Mouse (Mus musculus) CD4-positive, CD25-positive, alpha-beta regulatory T cell, adult 4 months (primary cell): ENCODE results near the gene Tmsb15a. TPM values are rescaled to one million over a fixed set of nuclear protein-coding genes. Genes with fewer than 3 reads are reported as not detected.
"Not testable (repeated sequence)": the region's sequence is repeated elsewhere in the genome, so short reads cannot be mapped to it uniquely, and the experiment has no call there.

ENCODE experiments used
- ATAC-seq: one replicate; pipeline ENCODE4 v1.8.0; 2017
- polyA plus RNA-seq, 2 experiments: library from polyadenylated mRNA; unstranded; fragments of 100-300 nt; shearing (Covaris generic); gene quantifications; one replicate each; pipeline ENCODE4 v1.2.1; 2017

Tmsb15a gene
- polyA plus RNA-seq = not detected

DNA sequence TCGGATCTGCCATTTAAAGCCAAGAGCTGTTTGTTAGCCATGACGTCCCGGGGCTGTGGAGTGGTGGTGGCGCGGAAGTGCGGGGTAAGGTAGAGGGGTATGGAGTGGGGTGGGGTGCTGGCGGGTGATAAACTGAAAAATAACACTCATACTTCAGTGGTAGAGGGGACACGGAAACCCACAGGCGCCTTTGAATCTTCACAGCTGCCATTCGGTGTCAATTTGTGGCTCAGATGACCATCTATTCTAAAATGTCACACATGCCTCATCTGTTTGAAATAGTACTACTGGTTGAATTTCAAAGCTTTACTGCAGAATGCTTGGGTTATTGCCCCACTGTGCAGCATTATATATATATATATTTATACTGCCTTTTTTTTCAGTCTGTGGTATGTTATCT is at the start of gene Tmsb15a:
TSS of gene Tmsb15a (minus strand) at position 101 of the 400 bp plus-strand sequence.
- no peak for ATAC-seq

DNA sequence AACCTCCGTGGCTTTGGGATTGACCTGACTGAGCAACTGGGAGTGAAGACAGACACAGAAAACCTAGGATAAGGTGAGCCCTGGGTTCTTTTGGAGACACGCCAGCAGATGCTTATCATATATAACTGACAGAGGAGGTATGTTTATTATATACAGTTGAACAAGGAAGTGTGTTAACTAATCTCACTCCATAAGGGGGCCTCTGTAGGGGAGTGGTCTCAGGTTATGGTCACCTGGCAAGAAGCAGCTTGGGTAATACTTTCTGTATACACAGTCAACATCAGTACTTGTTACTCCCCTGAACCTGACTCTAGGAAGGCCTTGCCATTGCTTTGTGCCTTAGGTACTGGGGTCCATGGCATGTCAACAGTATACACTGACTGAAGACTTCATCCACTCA is 43.5 kb upstream of the Tmsb15a start:
- ATAC-seq = no peak

DNA sequence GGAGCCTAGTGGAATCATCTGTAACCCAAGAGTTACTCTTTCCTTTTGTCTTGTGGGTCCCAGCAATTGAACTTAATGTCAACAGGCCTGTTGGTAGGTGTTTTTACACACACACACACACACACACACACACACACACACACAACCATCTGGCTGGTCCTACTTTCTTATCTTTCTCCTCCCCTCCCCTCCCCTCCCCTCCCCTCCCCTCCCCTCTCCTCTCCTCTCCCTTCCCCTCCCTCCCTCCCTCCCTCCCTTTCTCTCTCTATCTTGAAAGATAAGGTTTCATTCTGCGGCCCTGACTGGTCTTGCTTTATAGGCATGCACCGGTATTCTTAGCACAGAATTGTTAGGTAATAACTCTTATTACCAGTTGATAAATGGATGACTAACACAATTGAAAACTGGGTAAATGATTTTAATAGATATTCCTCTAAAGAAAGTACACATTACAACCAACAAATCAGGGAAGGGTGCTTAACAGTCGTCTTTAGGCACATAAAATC is 43.0 kb upstream of the Tmsb15a start:
- ATAC-seq = no peak

DNA sequence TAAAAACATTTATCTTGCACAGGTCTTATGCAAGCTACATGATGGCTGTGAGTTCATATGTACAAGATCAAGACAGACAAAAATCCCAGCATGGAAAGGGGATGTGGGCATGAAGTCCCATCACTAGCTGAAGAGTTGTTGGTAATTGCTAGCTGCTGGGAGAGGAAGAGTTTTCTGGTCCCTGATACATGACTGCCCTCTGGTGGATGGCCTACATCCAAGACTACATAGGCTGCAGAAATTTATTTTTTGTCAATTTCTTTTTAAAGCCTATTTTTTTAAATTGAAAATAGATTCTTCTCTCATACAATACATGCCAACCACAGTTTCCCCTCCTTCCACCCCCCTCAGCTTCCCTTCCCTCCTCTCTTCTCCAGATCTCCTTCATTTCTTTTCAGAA is 36.6 kb upstream of the Tmsb15a start:
- ATAC-seq = peak; percentile 58

DNA sequence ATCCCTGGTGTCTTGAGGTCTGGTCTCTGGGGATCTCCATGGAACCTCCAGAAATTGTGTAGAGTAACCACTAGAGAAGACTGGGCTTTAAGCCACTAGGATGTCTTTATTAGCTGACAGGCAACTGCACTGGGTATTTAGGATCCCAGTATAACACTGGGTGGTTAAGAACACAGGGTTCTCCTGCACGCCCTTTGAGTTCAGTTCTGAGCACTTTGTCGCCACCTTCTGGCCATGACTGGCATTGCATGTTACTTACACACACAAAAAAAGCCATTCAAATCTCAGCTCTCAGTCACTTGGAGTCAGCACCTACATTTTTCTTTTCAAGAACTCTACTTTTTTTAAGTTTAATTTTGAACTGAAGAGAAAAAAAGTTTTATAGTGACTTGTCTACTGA is 27.8 kb upstream of the Tmsb15a start:
- peak; percentile 87 for ATAC-seq

DNA sequence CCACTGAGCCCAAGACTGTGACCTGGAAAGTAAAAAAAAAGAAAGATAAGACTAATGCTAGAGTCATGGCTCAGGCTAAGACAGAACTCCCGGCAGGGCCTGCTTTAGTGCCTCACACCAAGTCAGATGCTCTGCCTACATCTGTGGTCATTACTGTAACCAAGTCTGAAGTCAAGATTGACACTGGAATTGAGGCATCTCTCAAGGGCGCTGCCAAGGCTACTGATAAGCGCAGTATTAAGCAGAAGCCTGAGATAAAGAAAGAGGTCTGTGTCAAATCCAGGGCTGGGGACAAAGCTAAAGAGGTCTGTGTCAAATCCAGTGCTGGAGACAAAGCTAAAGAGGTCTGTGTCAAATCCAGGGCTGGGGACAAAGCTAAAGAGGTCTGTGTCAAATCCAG is 20.3 kb upstream of the Tmsb15a start:
- not testable (repeated sequence) for ATAC-seq

DNA sequence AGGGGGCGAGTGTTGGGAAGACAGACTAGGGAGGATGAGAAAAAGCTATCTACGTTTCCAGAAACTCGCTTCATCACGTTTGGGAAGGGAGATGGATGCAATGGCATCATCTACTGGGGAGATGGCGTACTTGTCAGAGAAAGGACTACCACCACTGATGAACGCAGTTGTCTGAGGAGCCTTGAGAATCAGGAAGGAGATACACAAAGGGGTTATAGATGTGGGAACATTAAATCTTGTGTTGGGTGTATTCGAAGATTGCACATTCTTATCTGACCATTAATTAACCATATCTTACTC is 17.9 kb upstream of the Tmsb15a start:
- ATAC-seq = no peak

DNA sequence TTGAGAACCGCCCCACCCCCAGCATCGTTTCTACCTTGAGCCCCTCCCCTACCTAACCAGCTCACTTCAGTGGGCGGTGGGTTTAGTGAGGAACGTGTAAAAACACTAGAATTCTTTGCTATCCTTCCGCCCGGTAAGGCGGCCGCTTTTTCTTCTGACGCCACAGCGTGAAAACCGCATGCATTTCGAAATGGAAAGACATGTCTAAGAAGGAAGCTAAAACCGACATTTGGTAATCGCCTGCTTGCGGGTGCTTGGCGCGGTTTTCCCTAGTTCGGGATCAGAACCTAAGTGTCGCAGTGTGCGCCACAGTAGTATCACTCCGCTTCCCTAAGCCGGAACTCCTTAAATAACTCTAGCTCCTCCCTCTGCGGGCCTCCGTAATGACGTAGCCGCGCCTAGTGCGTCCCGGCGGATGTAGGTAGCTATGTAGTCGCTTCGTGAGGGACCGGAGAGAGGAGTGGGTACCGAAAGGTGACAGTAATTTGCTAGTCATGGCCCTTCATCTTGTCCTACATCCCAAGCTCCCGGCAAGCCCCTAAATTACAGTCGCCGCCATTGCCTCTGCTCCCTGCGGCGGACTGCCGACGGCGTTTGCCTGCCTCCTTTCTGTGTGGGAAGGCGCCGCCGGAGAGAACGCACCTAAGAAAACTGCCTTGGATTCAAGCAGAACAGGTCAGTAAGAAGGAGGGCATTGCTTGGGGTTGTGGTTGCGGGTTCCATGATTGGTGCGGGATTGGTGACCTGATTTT is 17.4 kb upstream of the Tmsb15a start, which contains the start of the genes Armcx5 and Gprasp1:
TSS of gene Armcx5 (plus strand) at position 430 of the 752 bp plus-strand sequence.
TSS of gene Gprasp1 (plus strand) at position 430 of the 752 bp plus-strand sequence.
- peak; percentile 98 for ATAC-seq

DNA sequence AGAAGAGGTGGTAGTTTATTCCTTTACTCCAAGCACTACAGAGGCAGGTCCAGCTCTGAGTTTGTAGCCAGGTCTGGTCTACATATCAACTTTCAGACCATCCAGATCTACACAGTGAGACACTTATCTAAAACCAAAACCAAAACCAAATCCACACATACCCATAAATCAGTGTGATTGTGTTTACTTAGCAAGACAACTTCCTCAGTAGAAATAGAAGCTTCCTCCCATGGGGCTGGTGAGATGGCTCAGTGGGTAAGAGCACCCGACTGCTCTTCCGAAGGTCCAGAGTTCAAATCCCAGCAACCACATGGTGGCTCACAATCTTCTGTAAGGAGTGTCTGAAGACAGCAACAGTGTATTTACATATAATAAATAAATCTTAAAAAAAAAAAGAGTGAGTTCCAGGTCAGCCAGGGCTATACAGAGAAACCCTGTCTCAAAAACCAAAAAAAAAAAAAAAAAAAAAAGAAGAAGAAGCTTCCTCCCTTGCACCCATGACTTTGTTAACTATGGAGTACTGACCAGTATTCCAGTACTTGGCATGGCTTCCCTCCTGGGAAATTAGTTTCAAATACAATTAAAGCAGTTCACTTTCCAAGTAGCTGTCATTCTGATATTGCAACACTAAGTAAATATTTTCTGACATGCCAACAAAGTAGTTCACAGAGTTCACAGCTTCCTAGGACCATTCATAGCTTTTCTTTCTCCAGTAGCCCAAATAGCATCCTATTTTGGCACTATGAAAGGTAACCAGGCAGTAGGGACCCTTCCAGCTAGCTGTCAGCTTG is 13.9 kb upstream of the Tmsb15a start:
- ATAC-seq = no peak

DNA sequence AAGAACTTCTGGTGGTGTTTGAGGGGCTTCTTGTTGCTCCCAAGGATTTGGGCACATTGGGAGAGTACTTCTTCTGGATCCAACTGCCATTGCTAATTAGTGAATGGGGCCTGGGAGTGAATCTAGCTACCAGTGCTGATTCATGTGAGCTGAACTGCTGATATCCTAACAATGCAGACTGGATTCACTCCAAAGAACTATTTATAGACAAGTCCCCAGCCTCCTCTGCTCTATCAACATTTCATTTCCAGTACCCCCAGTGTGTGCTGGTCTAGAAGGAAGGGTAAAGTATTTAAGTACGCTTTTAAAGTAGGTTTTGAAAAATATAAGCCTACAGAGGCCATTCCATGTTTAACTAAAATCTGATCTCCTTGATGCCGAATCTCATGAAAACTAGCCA is 12.2 kb downstream of the Tmsb15a start:
- no peak for ATAC-seq

DNA sequence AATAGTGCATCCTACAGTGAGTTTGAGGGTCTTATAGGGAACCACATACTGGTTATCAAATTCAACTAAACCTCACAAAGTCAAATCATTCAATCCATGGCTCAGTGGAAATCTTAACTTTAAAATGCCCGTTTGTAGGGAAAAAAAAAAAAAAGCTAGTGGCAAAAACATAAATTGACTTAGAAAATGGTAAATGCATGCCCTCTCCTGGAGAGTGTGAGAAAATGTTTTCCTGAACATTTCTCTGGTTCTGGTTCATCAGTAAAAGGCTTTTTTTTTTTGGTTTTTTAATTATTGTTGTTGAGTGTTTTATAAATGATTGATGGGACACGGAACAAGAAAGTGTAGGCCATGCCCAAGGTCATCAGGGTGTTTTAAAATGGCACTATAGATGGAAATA is 20.7 kb downstream of the Tmsb15a start:
- no peak for ATAC-seq

DNA sequence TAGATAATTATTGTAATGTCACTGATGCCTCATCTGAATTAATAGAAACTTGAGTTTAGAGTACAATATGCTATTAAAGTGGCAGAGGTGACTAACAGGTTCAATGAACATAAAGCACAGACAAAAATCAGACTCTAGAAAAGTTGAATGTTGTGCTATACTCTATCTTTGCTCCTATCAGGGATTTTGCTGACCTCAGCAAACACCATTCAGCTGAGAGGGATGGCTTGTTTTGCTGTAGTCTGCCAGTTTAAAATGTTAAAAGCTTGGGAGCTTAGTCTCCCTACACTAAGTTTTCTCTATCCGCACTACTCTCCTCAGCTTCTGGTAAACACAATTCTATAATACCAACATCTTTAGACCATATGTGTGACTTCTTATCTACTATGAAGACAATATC is 21.9 kb downstream of the Tmsb15a start:
- ATAC-seq = no peak

DNA sequence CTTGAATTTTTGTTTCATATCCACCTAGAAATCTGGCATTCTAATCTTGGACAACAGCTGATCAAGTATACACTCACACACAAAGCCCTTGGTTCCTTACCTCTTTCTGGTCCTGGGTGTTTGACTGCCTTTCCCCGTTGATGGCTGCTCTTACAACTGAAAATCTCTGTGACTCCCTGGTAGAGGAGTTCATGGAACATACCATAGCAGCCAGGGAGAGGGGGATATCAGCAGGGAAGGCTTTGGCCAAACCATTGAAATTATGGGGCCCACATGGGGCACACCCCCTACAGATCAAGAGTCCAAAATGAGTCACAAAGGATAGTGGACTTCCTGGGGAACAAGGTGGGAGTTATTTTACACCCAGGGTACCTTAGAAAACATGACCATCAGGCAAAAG is 31.4 kb downstream of the Tmsb15a start, which contains the start of gene Tcp11x2:
TSS of gene Tcp11x2 (minus strand) at position 158 of the 400 bp plus-strand sequence.
- ATAC-seq = no peak

DNA sequence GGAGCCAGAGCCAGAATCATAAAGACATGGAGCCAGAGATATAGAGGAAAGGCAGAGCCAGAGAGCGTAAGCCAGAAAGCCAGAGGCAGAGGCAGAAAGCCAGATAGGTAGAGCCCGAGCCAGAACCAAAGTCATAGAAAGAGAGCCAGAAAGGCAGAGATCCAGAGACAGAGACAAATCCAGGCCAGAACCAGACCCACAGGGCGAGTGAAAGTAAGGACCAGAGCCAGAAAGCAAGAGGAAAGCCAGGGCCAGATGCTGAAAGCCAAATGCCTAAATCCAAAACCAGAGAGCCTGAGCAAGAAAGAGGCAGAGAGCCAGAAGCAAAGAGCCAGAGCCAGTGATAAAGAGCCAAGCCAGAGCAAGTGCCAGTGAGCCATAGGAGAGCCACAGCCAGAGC is 37.3 kb downstream of the Tmsb15a start:
- no peak for ATAC-seq

DNA sequence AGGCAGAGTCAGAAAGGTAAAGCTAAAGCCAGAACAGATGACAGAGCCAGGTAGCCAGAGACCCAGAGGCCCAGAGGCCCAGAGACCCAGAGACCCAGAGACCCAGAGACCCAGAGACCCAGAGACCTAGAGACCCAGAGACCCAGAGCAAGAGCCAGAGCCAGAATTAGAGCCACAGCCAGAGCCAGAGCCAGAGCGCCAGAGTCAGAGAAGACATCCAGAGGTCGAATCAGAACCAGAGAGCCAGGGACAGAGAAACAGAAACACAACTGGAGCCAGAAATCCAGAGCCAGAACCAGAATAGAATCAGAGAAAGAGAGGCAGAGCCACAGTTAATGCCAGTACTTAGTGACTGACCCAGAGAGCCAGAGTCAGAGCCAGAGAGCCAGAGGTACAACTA is 43.2 kb downstream of the Tmsb15a start:
- no peak for ATAC-seq

Other genes starting within 250 kb of the Tmsb15a start
- gene AV320801, start 230.7 kb downstream of the Tmsb15a start, polyA plus RNA-seq = under 1 TPM in 1 of 2 experiments, not detected in 1; 0.22 TPM
- gene Nxf7, start 126.5 kb downstream of the Tmsb15a start, polyA plus RNA-seq = not detected
- gene Prame, start 97.6 kb downstream of the Tmsb15a start, polyA plus RNA-seq = not detected
- under 1 TPM in 1 of 2 experiments, not detected in 1; 0.24 TPM for gene Tcp11x2, start 31.5 kb downstream of the Tmsb15a start, polyA plus RNA-seq
- 10 to 100 TPM; 10.2 to 20.5 TPM for gene Armcx5, start 17.5 kb upstream of the Tmsb15a start, polyA plus RNA-seq
- 10 to 100 TPM; 22.7 to 31.9 TPM for gene Gprasp1, start 17.5 kb upstream of the Tmsb15a start, polyA plus RNA-seq
- gene Bhlhb9, start 72.3 kb upstream of the Tmsb15a start, polyA plus RNA-seq = 10 to 100 TPM; 11.4 to 14.2 TPM
- 10 to 100 TPM in 1 of 2 experiments, 1 to 10 TPM in 1; 9.1 to 13.7 TPM for gene Gprasp2, start 113.8 kb upstream of the Tmsb15a start, polyA plus RNA-seq